Mouse (Mus musculus) right cerebral cortex, adult 18-20 months (tissue): ENCODE data around the gene Ccr5.

Experiments
- DNase-seq: peaks from one replicate; pipeline ENCODE4 v3.0.0; 2022; ENCODE audit warnings: mixed read lengths

The Ccr5 gene

DNA sequence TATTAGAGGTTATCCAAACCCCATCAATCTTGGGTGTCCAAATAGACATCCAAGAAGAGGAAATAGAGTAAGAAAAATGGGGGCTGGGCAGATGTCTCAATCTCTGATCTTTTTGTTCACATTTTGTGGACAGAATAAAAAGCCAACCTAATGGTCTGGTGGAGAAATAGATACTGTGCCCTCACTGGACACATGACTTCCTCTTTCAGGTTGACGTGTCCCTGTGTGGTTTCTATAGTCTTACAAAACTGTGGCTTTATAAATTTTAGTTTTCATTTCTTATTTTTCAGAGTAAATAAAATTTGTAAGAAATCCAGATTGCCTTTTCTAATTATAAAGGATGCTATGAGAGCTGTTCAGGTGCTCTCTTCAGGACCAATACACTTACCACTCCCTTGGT lies 22.3 kb downstream of the Ccr5 start:
- DNase-seq, result no peak

GRCm38 (mm10) chr9:124146307-124146706 lies 25.0 kb downstream of the Ccr5 start:
- no peak for DNase-seq
